Mouse (Mus musculus) embryo, embryonic 11.5 days (tissue): ENCODE data around the gene Fam102a.

Source experiments
- DNase-seq: peaks from one replicate; pipeline ENCODE4 v3.0.0-alpha.2; 2012; ENCODE audit warnings: low read depth, low spot score

The Fam102a gene

DNA sequence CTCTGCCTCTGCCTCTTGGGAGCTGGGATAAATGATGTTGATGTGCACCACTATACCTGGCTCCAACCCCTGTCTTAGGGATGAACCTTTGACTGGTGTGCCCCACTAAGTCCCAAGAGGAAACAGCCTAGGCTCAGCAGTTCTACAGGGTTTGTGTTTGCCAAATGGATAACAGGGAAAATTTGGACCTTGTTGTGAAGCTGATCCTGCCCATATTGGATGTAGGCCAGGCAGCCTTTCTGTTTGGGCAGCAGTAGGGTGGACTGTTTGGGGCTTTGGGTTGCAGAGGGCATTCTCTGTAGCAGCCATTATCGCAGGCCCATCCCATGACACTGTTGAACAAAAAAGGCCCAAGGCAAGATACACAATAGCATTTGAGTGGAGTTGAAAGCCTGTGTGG lies 11.8 kb downstream of the Fam102a start:
- DNase-seq, result no peak

DNA sequence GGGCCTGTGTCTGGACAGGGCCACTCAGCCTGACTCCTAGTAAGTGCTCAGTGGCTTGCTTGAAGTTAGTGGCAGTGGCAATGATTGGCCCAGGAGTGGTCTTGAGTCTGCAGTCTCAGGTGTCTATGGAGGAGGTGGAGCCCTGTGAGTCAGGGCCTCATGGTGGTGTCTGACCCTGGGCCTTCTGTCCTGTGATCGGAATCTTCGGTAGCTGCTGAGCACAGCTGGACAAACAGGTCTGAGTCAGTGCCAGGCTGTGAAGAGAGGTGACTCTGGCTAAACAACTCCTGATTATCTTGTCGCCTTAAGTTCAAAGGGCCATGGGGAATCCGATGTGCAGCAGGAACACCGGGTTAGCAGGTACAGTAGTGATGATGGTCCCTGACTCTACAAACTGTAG lies 12.2 kb downstream of the Fam102a start:
- DNase-seq, result no peak

DNA sequence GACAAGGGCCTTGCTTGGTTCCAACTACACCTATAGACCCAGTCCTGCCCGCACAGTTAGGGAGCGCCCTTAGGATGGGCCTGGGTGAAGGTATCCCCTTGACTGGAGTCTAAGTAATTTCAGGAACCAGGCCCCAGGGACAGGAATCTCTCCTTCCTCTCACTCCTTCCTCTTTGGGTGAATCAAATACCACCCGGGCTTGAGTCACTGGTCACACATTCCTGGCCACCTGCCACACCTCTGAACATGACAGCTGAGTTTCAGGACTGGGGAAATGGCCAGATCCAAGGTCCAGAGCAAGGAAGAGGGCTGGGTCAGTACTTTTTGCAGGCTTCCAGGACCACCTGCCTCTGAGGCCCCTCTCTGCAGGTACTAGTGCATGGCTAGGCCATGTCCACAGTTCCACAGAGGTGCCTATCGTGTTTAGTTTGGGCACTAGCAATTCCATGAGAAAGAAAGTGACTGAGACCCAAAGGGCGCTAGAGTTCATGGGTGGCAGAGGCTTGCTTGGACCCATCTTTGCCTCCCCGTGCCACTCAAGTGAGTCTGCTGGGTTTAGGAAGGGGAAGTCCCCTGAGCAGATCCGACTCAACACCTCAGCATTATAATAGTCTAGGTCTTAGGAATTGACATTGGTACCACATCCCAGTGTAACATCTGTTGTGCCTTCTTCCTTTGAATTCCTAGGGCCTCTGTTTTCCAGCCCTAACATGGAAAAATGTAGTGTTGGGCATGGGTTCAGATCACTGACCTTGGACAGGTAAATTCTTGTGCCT lies 13.0 kb downstream of the Fam102a start:
- DNase-seq, result no peak

DNA sequence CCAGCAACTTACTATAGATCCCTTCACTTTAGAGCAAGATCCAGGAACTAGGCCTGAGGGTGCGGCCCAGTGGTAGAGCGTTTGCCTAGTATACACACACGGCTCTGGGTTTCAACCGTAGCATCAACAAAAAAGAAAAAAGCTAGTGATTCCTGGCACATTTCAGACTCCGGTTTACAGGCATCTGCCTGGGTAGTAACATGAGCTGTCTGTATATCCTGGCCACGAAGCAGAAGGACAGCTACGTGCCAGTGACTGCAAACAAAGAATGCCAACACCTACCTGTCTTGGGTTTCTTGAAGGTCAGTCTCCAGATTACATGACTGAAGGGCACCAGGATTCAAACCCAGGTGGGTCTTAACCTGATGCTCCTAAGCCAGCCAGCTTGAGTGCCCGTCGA lies 14.0 kb downstream of the Fam102a start:
- DNase-seq, result no peak

DNA sequence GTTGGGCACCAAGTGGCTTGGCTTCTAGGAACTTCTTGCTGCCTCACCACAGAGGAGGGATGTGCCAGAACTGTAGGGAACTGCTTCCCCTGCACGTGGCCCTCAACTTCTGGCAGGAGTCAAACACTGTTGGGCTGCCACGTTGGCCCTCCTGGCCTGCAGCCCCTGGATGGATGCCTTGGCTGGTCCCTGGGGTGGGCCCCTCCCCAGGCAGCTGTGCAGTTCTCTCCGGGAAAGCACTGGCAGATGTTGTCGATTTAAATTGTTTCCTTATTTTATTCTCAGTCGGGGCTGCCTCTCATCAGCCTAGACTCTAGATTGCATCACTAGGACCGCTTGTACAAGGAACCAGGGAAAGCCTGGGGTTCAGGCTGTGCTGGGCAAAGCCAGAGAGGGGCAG lies 14.6 kb downstream of the Fam102a start:
- no peak for DNase-seq

DNA sequence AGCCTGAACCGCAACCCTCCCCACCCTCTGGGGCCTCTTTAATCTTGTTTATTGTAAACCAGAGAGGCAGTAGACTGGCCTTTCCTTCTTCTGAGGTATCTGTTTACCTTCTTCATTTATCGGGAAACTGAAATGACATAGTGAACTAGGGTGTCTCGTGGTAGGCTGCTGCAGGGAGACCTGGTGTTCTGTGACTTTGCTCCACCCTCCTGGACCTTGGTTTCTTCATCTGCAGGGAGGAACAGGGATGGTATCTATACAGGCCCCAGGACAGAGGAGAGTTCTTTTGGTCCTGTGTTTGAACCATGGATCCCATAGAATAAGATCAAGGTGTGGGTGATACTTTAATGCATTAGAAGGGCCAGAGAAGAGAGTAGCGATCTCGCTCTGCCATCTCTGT lies 16.1 kb downstream of the Fam102a start:
- no peak for DNase-seq

DNA sequence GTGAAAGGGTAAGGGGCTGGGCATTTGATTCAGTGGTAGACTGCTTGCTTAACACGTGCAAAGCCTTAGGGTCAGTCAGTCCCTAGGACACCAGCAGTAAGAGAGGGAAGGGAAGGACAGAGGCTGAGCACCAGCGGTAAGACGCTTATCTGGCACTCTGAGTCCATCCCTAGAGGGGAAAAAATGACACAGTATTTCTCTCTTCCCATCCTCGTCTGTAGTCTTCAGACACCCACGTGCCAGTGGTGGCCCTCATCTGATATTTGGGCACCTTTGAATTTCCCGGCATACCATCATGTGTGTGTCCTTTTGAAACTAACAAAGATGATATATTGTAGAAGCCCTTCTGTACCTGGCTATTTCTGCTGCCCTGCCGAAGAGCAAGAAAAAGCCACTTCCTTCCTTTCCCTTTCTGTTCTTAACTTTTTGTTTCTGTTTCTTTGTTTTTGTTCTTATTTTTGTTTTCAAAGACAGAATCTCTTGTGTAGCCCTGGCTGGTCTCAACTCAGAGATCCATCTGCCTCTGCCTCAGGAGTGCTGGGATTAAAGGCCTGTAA lies 18.5 kb downstream of the Fam102a start:
- DNase-seq, result no peak

DNA sequence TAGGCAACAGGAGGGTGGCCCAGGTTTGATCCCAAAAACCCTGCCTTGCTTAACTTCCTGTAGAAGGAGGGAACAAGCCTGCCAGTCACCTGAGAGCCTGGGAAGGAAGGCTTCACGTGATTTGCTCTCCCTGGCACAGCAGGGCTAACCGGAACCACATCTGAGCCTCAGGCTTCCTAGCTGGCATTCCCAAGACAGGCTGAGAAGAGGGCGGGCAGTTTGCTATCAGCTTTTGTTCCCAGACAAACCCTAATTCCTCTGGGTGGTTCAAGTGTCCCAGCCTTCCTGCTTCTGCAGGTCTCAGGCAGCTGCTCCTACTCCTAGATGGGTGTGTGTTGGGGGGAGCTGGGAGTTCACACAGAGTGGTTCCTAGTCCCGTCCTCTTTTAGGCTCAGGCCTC lies 20.4 kb downstream of the Fam102a start:
- DNase-seq, result no peak

DNA sequence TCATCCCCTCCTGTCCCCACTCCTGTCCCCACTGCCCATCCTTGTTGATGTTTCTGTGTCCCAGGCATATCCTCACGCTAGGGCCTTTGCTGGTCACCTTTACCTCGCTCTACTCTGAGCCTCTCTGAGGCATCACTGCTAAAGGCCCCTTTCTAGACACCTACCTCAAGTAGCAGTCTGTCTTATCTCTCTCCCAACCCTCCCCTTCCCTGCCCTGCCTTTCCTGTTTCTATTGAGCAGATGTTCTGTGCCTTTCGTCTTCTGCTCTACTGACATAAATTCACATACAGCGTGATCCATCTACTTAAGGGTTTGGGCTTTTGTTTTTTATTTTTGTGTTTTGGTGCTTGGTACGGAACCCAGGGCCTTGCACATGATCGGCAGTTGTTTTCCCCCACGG lies 20.9 kb downstream of the Fam102a start:
- DNase-seq, result no peak

DNA sequence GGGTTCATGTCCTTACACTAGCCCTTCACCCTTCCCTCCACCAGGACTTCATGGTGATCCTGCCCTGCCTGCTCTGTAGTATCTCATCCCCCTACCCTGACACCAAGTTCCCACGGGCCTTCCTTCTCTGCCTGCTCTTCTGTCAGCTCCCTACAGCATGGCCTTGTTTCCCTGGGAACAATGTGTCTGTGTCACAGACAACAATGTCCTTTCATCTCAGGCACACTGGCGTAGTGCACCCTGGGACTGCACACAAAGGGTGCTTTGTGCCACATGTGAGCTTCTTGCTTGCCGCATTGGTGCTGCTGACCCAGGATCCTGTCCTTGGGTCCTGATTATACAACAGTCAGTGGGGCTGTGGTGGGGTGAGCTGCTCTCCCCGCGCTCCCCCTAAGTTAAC lies 24.4 kb downstream of the Fam102a start:
- no peak for DNase-seq

DNA sequence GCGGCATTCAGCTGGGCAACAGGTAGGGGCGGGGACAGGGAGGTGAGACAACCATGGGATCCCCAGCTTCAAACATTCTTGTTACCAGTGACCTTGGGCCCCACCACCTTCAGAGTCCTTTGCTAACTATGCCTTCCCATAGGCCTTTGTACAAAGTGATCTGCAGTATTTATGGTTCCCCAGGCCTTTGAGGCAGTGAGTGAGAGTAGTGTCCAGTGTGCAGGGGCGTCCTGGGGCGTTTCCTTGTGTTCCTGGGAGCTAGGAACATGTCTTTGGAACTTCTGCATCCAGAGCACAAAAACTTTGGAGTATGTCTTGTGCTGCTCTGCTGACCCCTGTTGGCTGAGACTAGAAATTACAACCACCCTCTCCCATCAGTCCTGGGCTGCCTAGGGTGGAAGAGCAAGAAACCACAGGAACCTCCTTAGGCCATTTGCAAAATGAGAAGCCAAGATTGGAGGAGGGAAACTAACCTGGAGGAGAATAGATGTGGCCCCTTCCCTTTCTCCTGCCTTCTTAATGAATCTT lies 31.5 kb downstream of the Fam102a start:
- peak; percentile 56 for DNase-seq

DNA sequence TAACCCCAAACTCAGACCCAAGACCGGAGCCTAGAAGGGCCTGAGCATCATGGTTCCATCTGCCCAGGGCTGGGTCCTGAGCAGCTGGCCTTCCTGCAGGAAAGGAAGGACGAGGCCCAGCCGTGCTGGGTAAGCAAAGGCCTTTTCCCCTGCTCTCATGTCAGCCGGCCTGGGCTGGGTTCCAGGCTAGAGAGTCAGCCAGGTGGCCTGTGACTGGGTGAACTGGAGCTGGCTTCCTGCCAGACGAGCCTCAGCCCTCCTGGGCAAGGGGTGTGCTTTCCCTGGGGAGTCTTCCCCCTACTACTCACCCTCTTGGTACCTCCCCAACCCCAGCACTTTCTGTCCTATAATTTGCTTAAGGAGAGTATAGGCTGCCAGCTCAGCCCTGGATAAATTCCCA lies 33.0 kb downstream of the Fam102a start:
- DNase-seq, result no peak

DNA sequence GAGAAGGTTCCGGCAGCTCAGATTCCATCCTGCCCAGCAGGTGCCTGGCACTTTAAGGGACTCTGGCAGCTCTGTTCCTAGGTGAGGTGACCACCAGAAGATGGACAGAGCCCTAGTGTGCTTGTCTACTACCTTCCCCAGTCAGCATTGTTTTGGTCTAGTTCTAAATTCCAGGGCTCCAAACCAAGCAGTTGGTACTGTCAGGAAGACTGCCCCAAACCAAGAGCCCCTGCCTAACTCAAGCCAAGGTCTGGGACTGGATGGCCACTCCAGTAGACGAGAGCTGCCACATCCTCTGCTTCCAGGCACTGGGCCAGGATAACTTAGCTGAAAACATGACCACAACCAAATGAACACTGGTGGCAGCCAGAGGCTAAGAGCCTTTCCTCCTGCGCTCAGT lies 33.8 kb downstream of the Fam102a start:
- no peak for DNase-seq

DNA sequence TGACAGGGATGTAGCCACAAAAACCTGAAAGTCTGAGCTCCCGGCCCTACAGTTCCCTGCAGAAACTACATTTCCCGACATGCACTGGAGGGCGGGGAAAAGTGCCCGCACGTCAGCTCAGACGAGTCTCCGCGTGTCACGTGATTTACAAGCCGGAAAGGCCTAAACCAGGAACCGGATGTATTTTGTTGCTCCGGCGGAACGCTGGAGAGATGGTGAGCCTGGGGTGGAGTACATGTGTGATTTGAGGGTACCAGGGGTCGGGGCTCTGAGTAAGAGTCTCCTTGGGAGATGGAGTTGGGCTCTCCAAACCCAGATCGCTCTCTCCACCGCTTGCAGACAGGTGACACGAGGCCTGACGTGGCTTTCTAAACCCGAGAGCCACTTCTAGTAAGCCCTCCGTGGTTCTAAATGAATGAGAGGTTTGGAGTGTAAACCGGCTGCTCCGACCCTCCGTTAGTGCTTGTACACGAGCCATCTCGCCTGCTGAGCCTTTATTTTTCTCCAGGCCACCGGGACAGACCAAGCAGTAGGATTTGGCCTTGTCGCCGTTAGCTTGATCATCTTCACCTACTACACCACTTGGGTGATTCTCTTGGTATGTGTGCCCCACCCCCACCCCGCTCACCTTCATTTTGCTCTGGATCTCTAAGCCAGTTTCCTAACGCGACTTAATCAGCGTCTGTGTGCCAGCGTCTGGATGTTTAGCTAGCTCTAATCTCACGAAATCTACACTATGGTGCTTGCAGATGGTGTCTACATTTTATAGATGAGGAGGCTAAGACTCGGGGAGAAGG lies 35.8 kb downstream of the Fam102a start, which contains the start of gene Dpm2:
Gene Dpm2, plus strand, starts transcription at position 161 of the 797 bp plus-strand sequence.
- DNase-seq, result peak; percentile 85

DNA sequence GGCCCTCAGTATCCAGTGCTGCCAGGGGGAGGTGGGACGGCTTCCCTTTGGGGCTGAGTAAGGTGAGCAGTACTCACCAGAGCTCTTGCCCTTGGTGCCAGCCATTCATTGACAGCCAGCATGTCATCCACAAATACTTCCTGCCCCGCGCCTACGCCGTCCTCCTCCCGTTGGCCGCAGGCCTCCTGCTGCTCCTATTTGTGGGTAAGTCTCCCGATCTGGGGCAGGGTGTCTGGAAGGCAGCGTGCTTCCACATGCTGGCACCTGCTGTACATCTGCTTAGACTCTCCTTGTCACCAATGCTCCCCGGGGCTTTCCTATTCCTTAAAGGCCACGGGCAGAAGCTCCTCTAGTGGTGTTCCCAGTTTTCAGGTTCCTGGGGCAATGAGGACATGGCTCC lies 37.1 kb downstream of the Fam102a start:
- DNase-seq, result no peak

DNA sequence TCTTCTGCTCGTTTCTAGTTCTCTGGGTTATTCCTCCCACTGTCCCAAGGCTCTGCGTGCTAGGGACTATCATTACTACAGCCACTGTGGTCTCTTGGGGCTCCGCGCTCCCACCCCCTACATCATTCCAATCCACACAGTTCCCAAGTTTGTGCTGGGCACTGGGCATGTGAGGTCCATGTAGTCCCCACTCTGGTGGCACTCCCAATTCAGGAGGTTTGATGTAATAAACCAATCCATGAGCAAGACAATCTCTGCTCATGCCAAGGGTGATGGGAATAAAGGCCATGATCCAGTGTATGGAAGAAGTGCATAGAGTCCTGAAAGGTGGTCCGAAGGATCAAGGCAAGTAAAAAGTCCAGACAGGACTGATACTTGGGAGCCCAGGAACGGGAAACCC lies 39.4 kb downstream of the Fam102a start, which contains the start of gene Pip5kl1:
Gene Pip5kl1, plus strand, starts transcription at position 301 of the 400 bp plus-strand sequence.
- no peak for DNase-seq

DNA sequence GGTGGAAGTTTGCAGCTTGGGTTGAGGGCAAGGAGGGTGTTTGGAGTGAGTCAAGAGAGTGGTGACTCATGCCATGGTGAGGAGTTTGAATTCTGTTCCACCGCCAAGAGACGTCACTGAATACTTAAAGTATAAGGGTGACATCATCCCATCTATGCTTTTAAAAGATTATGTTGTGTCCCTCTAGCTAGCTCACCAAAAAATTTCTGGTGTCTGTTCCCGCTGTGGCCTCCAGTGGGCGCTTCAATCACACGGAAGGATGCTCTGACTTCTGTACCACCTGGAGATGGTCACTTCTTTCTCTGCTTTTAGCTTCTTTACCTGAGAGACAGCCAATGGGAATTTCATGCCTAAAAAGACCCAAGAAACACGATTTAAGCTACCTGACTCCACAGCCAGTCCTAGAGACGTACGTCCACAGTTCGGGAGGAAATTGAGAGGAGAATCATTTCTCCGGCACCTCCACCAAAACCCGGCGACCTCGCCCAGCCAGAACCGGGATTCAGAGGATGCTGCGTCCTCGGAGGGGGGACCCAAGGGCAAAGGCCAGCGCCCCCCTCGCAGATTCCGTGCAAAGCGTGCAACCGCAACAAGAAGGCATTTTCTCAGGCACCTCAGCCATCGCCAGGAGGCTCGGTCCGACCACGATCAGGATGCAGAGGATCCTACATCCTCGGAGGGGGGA lies 39.9 kb downstream of the Fam102a start:
- no peak for DNase-seq

DNA sequence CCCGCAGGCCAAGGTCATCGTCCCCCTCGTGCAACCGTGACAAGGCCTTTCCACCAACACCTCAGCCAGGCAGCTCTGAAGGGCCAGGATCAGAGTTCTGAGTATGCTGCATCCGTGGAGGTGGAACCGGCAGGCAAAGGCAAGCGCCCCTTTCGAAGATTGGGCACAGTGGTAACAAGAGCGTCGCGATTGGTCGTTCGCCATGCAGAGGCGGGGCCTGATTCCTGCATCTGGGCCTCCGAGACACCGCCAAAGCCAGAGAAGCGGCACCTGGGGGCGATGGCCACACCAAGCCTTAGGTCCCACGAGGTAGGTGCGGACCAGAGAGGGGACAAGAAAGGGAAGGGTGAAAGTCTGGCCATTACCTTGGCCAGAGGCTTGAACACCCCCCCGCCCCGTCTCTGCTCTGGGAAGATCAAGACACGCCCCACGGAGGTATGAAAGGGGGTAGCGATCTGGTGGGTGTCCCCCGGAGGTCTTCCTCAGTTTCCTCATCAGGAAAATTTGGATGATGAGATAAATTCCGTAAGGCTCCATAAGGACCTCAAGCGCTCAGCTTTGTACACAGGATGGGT lies 40.5 kb downstream of the Fam102a start, which contains the start of gene 9430097D07Rik:
Gene 9430097D07Rik, minus strand, starts transcription at position 99 of the 575 bp plus-strand sequence.
- peak; percentile 44 for DNase-seq

DNA sequence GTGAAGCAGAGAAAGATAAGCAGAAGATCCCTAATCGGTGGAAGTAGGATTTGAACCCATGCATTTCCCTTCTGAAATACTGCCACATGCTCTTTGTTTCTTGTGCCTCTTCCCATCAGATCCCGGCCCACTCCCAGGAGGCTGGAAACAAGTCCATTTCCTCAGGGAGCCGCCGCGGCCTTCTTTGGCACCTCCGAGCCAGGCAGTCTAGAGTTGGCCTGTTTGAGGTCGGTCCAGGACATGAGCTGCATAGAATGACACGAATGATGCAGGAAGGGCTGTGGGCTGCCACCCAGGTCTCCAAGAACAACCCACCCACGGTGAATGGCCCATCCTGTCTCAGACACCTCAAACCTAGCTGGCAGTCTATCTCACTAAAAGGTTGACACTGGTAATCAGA lies 41.4 kb downstream of the Fam102a start:
- no peak for DNase-seq

DNA sequence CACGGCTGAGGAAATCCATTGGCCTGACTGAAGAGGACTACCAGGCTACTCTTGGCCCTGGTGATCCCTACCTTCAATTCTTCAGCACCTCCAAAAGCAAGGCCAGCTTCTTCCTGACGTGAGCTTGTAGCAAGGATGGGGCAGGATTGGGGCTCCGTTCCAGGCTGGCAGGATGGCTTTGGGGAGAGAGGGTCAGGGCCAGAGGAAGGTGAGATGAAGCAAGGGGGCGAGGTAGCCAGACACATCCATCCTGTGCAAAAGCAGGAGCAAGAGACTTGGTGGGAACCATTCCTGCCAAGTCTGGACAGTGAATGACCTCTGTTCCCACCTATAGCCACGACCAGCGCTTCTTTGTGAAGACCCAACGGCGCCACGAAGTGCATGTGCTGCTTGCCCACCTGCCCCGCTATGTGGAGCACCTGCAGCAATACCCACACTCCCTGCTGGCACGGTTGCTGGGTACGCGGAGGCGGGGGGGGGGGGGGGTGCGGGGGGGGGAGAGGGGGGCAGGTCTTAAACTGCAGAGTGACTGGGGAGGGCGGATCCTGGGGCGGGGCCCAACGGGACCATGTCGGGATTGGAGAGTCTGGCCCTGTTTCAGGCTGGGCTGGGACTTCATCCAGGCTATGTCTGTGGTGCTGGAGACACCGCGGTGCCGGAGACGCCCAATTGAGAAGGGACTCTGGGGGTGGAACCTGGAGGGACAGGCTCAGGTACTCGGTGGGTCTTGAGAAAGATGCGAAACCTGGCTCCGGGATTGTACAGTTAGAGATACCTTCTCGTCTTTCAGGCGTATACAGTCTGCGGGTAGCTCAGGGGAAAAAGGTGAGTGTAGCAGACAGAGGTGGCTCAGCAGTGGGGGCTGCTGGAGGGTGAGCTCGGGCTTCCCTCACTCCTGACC lies 43.3 kb downstream of the Fam102a start:
- DNase-seq, result no peak
